Comparison of ENCODE assay signal across 5 mouse cellular contexts in genomic region chr14:53301110-53301509, GRCm38 (mm10).
DNase-seq lines count a peak whose midpoint lies in the region; ATAC-seq lines count a peak whose summit lies in the region.
"Not testable (repeated sequence)": the region's sequence is repeated elsewhere in the genome, so short reads cannot be mapped to it uniquely, and the experiment has no call there.

No protein-coding gene starts in this region.

- not testable (repeated sequence) for H3K4me1 ChIP-seq in midbrain, embryonic 11.5 days (ENCODE audit: control insufficient read depth, insufficient read depth, low read length)

- not testable (repeated sequence) for H3K4me2 ChIP-seq in midbrain, embryonic 11.5 days

- not testable (repeated sequence) for H3K36me3 ChIP-seq in midbrain, embryonic 11.5 days (ENCODE audit: control insufficient read depth, insufficient read depth, low read length)

- not testable (repeated sequence) for H3K27ac ChIP-seq in midbrain, embryonic 11.5 days (ENCODE audit: low read depth, low read length)

- not testable (repeated sequence) for DNase-seq in midbrain, embryonic 11.5 days (ENCODE audit: low spot score, missing footprints)

- H3K9ac ChIP-seq in midbrain, embryonic 11.5 days (ENCODE audit: low read length) = not testable (repeated sequence)

- H3K4me3 ChIP-seq in midbrain, embryonic 11.5 days (ENCODE audit: low read depth, low read length) = not testable (repeated sequence)

- ATAC-seq in common myeloid progenitor, adult 5-6 weeks (replicated peaks; ENCODE audit: low read depth, poor library complexity, severe bottlenecking) = peak; percentile 50; the same call in 1 of the 2 replicates
- ATAC-seq in erythroid progenitor cell, adult 5-6 weeks (replicated peaks; ENCODE audit: low FRiP score, poor library complexity, severe bottlenecking) = 0 out of 2 replicates have a peak, but pooled peaks have one; percentile 34
- ATAC-seq in hematopoietic stem cell, adult 5-6 weeks (replicated peaks in 1 of 2; ENCODE audit: insufficient read depth in 1 of 2, low FRiP score in 2 of 2, low TSS enrichment in 1 of 2, low read depth in 1 of 2, poor library complexity in 2 of 2, severe bottlenecking in 2 of 2) = peak; percentile 23 to 52; a peak in 1 of 4 replicates
- ATAC-seq in megakaryocyte progenitor cell, adult 5-6 weeks (replicated peaks; ENCODE audit: poor library complexity) = peak; percentile 68
- peak; percentile 6; the same call in 1 of the 2 replicates for ATAC-seq in midbrain, embryonic 11.5 days (ENCODE audit: low FRiP score)

- 68% methylated on average over 1 of the region's 1 CpGs for WGBS in midbrain, embryonic 11.5 days

- not testable (repeated sequence) for H3K27me3 ChIP-seq in midbrain, embryonic 11.5 days (ENCODE audit: control insufficient read depth, insufficient read depth, low read length)

- H3K9me3 ChIP-seq in midbrain, embryonic 11.5 days (ENCODE audit: control insufficient read depth, low read length) = not testable (repeated sequence)

Comparison
In these comparisons a context has a peak if more than half of its experiments do, and no peak if none do; other contexts are left out.
1. ATAC-seq: peak in every context shown above with its lines; median percentile 68 in megakaryocyte progenitor cell, adult 5-6 weeks; 50 in common myeloid progenitor, adult 5-6 weeks; 38 in hematopoietic stem cell, adult 5-6 weeks; 34 in erythroid progenitor cell, adult 5-6 weeks; 6 in midbrain, embryonic 11.5 days.